Mouse (Mus musculus) CD4-positive helper T cell, adult 2 months (primary cell): ENCODE results near the gene Tox2.

ENCODE experiments used
- DNase-seq: peaks from one replicate; pipeline ENCODE4 v3.0.0-alpha.2; 2012; ENCODE audit warnings: low read depth, missing footprints, low spot score

Tox2 gene

DNA sequence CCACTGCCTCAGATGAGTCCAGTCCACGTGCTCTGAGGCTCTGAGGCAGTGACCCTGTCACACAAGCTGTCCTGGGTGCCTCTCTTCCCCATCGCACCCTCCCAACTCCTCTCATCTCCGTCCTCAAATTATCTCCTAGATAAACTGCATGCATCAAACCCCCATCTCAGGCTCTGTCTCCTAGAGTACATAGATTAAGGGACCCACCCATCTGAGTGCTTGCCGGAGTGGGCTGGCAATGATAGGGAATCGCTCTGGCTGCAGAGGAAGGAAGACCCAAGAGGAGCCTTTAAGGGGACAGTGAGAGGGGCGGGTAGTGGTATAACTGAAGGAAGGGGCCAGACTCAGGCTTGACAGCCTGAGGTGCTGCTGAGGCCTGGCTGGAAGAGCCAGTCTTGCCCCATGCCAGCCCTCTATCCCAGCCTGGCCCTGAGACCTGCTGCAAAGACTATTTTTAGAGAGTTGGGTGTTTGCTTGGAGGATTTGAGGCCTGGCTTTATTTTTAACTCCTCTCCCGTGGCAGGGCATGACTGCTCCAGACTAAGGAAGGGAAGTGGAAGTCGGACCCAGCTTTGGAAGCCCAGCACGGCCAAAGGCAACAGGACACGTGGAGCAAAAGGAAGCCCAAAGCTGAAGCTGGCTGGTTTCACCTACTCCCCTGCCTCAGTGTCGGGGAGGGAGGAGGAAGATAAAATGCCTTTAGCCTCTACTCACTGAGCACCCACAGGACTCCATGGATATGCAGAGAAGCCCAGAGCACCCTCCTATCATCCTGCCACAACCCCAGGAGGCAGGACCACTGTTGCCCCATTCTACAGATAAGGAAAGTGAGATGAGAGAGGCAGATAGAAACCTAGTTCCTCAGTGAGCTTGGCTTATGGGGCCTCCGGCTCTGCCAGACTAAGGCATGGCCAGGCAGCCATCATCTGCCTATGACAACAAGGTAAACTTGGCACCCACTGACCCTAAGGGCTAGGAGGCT lies 160.3 kb downstream of the Tox2 start:
- DNase-seq = no peak

GRCm38 (mm10) chr2:163364785-163365541 lies 162.0 kb downstream of the Tox2 start:
- DNase-seq = no peak

DNA sequence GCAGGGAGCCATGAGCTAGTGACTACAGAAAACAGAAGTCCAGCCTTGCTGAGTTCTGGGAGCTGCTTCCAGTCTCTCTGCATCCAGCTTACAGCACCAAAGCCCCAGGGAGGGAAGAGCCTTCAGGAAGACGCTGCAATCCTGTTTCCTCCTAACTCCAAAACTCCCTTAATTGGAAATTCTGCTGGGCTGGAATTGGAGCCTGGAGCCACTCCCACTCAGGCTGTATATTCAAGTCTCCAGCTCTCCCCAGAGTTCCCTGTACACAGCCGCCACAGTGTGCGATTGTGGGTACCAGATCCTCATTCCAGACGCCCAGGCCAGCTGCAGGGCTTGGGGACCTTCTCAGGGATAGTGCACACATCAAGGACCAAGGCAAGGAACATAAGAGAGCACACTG lies 167.2 kb downstream of the Tox2 start:
- no peak for DNase-seq

- DNase-seq = no peak
These were observed 169.7 kb downstream of the Tox2 start for GRCm38 (mm10) chr2:163372627-163373026.
